Mouse (Mus musculus) forebrain, embryonic 14.5 days (tissue): ENCODE measurements at regions not wholly inside any gene's neighbourhood (a gene's known extent, or its start where the extent isn't known, plus 50 kb on each side); places are given as distances from the start of the nearest gene placed in this dataset.
A peak's percentile ranks its signal among the peaks of the same experiment; 100 is the strongest.

ENCODE experiments used
- ATAC-seq: fragments of 200-750 bp; cut with Nextera tagmentation; 2 replicates; pipeline ENCODE4 v1.8.0; 2017; ENCODE audit warnings: mild to moderate bottlenecking, moderate library complexity
- DNase-seq: peaks from one replicate; pipeline ENCODE4 v3.0.0-alpha.2; 2015; ENCODE audit warnings: low spot score
- H3K27ac ChIP-seq: fragments of 300-500 bp; sonication (generic); 2 replicates; pipeline ENCODE4 v1.5.1; 2014; ENCODE audit warnings: low read depth, mild to moderate bottlenecking, control low read depth, low read length, moderate library complexity
- H3K27me3 ChIP-seq: fragments of 300-500 bp; sonication (generic); replicated peaks from 2 replicates; pipeline ENCODE4 v1.6.1; 2014; ENCODE audit warnings: low read length, control low read depth, mixed read lengths; ENCODE audit not compliant: control insufficient read depth, insufficient read depth
- H3K36me3 ChIP-seq: fragments of 300-500 bp; sonication (generic); 2 replicates; pipeline ENCODE4 v1.6.1; 2014; ENCODE audit warnings: low read length, control low read depth; ENCODE audit not compliant: control insufficient read depth, insufficient read depth
- H3K4me1 ChIP-seq: fragments of 300-500 bp; sonication (generic); 2 replicates; pipeline ENCODE4 v1.6.1; 2014; ENCODE audit warnings: antibody characterized with exemption, low read length, control low read depth; ENCODE audit not compliant: control insufficient read depth, insufficient read depth
- H3K4me2 ChIP-seq: fragments of 300-500 bp; sonication (generic); 2 replicates; pipeline ENCODE4 v1.6.1; 2014; ENCODE audit warnings: mild to moderate bottlenecking, control low read depth, low read length
- H3K4me3 ChIP-seq: fragments of 300-500 bp; sonication (generic); 2 replicates; pipeline ENCODE4 v1.5.1; 2014; ENCODE audit warnings: low read depth, low read length, control low read depth
- H3K9ac ChIP-seq: fragments of 300-500 bp; sonication (generic); 2 replicates; pipeline ENCODE4 v1.6.1; 2014; ENCODE audit warnings: mild to moderate bottlenecking, low read length, control low read depth, moderate library complexity
- H3K9me3 ChIP-seq: fragments of 300-500 bp; sonication (generic); replicated peaks from 2 replicates; pipeline ENCODE4 v1.6.1; 2016; ENCODE audit warnings: low read length, control low read depth, mixed read lengths; ENCODE audit not compliant: control insufficient read depth
- WGBS: fragments of 180-500 bp; shearing (Covaris S2); extraction: QIAGEN DNeasy Blood & Tissue Kit; methylation state at CpG from one replicate; pipeline ENCODE4 v1.1.7; 2014; 5-methylcytosine and 5-hydroxymethylcytosine counted together

DNA sequence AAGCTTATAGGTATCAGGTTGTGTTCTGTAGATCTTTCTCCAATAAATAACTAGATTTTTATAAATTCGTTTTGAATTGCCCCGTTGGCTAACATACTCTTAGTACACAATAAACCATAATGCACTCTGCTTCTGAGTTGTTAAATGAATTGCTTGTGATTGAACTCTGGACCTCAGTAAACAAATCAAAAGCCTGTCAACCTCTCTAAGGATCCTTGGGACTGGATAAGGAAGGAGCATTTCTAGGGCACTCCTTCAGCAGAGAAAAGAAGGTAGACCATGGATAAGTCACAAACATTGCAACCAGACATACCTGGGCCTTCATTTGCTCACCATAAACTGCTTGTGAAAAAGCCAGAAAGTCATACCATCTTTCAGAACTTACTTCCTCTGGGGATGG, 191.4 kb downstream of the S1pr1 start:
- H3K27ac ChIP-seq, result no peak overlapping the region
- no peak for ATAC-seq
- 91% methylated on average over 2 of the region's 2 CpGs for WGBS

DNA sequence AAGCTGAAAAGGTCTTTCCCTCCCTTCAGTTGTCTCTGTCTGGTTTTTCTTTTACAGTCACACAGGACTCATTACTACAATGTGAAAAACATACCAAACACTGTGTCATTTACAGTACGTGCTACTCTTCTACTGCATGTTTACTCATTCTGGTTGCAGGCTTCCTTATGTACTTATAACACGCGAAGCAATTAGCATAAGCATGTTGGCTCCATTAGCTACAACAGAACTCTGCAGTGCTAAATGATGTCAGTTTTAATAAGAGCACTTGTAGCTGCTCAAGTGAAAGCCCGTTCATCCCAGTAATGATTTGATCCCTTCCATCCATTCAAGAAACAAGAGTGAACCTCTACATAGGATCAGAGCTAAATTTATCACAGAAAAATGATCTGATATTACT, 199.2 kb downstream of the S1pr1 start:
- ATAC-seq (no peak), DNase-seq (peak; percentile 49)
- 63% methylated on average over 4 of the region's 4 CpGs for WGBS
- Histone ChIP-seq H3K27me3 (no peaks in the 10 kb centered on the region), H3K27ac (no peak overlapping the region), H3K4me1 (no peaks in the 10 kb centered on the region), H3K9me3 (no peaks in the 10 kb centered on the region), H3K4me2 (no peak overlapping the region), H3K9ac (no peak overlapping the region), H3K4me3 (no peak overlapping the region), H3K36me3 (no peaks in the 10 kb centered on the region)

More for the DNA sequence above, 191.4 kb downstream of the S1pr1 start:
- Histone ChIP-seq H3K27me3 (no peaks in the 10 kb centered on the region), H3K4me1 (no peaks in the 10 kb centered on the region), H3K9me3 (no peaks in the 10 kb centered on the region), H3K36me3 (no peaks in the 10 kb centered on the region), H3K4me2 (no peak overlapping the region), H3K9ac (no peak overlapping the region), H3K4me3 (no peak overlapping the region)
- no peak for DNase-seq

DNA sequence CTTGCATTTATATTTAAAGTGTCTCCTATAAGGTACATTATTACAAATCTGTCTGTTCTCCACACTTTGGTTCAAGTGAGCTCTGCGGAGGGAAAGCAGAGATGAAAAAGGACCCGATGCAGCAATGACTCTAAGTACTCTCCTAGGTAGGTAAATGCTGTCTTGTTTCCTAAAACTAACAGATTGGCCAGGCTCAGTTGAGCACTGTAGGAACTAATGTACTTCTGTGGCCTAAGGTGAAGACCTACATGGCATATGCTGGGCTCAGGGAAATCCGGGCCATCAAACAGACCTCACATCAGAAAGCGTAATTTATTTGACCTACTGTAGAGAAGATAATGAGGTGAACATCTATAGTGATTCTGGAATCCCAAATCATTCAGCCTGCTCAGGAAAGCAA, 205.2 kb downstream of the S1pr1 start:
- ATAC-seq, result no peak
- H3K4me1 ChIP-seq, result no peaks in the 10 kb centered on the region
- no peaks in the 10 kb centered on the region for H3K27me3 ChIP-seq
- H3K27ac ChIP-seq, result no peak overlapping the region
- no peak overlapping the region for H3K4me3 ChIP-seq
- no peaks in the 10 kb centered on the region for H3K9me3 ChIP-seq
- no peak overlapping the region for H3K9ac ChIP-seq
- DNase-seq, result no peak
- no peak overlapping the region for H3K4me2 ChIP-seq
- WGBS, result 89% methylated on average over 4 of the region's 4 CpGs
- no peaks in the 10 kb centered on the region for H3K36me3 ChIP-seq

DNA sequence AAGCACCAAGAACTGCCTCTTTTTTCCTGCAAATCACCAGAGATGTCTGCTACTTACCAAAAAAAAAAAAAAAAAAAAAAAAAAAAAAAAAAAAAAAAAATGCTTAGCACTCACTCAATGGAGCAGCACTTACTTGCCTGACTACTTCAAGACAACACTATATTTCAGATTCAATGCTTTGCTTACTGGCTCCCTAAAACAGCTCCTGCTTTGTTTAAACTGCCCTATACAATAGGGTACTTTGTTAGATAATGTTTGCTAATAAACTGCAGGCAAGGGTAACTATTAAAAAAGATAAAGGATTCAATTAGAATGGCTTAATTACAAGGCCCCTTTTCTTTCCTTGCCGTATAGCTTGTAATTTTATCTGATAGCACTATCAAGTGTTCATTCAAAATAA, 217.5 kb downstream of the S1pr1 start:
- no peak overlapping the region for H3K4me3 ChIP-seq
- H3K4me1 ChIP-seq, result no peaks in the 10 kb centered on the region
- no peak overlapping the region for H3K4me2 ChIP-seq
- H3K36me3 ChIP-seq, result no peaks in the 10 kb centered on the region
- no peaks in the 10 kb centered on the region for H3K9me3 ChIP-seq
- H3K27ac ChIP-seq, result no peak overlapping the region
- no peak overlapping the region for H3K9ac ChIP-seq
- 7% methylated on average over 1 of the region's 1 CpGs for WGBS
- H3K27me3 ChIP-seq, result no peaks in the 10 kb centered on the region
- DNase-seq (peak; percentile 27), ATAC-seq (peak; percentile 50; the same call in 1 of the 2 replicates)

DNA sequence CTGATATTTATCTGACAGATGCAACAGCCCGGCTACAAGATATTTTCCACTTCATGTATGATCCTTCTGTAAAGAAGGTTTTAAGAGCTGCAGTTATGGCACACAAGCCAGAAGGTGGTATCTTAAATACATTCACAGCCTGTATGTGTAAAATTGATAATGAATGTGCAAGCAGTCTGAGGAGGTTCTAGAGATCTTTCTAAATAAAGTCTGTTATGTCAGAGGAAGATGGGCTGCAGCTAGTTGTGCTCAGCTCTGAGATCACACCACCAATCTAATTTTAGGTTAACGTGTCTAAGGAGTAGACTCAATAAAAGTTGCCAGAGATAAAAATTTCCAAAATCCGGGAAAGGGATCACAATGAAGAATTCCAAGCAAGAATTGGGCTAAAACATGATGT, 218.8 kb downstream of the S1pr1 start:
- no peaks in the 10 kb centered on the region for H3K36me3 ChIP-seq
- ATAC-seq (peak; percentile 32; the same call in 1 of the 2 replicates), DNase-seq (peak; percentile 33)
- no peaks in the 10 kb centered on the region for H3K4me1 ChIP-seq
- no peaks in the 10 kb centered on the region for H3K27me3 ChIP-seq
- H3K9me3 ChIP-seq, result no peaks in the 10 kb centered on the region
- no peak overlapping the region for H3K27ac ChIP-seq
- no peak overlapping the region for H3K9ac ChIP-seq
- no peak overlapping the region for H3K4me2 ChIP-seq
- H3K4me3 ChIP-seq, result no peak overlapping the region
- WGBS, result 79% methylated on average over 3 of the region's 3 CpGs

DNA sequence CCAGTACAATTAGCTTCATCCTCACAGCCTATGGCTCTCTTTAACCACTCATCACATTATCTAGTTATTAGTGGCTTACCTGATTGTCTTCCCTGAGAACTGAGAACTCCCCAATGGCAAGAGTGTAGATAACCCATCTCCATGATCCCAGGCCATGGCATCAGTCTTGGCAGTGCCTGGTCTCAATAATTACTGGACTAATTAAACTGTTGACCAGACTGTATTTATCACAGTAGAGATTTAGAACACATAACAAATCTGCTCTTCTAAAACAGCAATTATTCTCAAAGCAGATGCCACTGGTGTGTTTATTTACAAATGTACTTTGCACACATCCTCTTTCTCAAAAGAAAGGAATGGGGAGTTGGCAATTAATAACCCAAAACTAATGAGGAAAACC, 219.2 kb downstream of the S1pr1 start:
- Histone ChIP-seq H3K4me3 (no peak overlapping the region), H3K27ac (no peak overlapping the region), H3K9ac (no peak overlapping the region), H3K4me1 (no peaks in the 10 kb centered on the region), H3K9me3 (no peaks in the 10 kb centered on the region), H3K4me2 (no peak overlapping the region), H3K27me3 (no peaks in the 10 kb centered on the region), H3K36me3 (no peaks in the 10 kb centered on the region)
- DNase-seq (no peak), ATAC-seq (peak; percentile 60; the same call in 1 of the 2 replicates)

DNA sequence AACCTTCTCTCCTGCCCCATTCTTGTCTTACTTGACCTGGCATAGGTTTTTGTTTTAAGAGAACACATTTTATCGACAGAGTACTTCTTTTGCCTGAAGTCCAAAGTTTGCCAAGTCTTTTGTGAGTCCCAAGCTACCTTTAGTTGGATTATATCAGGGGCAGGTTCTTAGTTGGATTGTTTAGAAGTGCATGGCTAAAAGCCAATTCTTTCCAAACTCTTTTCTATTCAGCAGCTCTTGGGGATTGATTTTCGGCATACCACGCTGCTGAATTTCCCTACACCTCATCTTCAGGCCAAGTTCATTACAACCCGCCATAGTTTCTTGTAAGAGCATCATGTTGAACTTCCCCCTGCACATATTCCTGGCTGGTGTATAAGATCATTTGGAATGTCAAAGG, 245.9 kb downstream of the S1pr1 start:
- no peak overlapping the region for H3K9ac ChIP-seq
- no peak overlapping the region for H3K4me2 ChIP-seq
- no peaks in the 10 kb centered on the region for H3K9me3 ChIP-seq
- no peaks in the 10 kb centered on the region for H3K36me3 ChIP-seq
- no peak overlapping the region for H3K27ac ChIP-seq
- DNase-seq, result no peak
- WGBS, result 61% methylated on average over 4 of the region's 4 CpGs
- no peak for ATAC-seq
- no peaks in the 10 kb centered on the region for H3K4me1 ChIP-seq
- H3K27me3 ChIP-seq, result no peaks in the 10 kb centered on the region
- H3K4me3 ChIP-seq, result no peak overlapping the region

DNA sequence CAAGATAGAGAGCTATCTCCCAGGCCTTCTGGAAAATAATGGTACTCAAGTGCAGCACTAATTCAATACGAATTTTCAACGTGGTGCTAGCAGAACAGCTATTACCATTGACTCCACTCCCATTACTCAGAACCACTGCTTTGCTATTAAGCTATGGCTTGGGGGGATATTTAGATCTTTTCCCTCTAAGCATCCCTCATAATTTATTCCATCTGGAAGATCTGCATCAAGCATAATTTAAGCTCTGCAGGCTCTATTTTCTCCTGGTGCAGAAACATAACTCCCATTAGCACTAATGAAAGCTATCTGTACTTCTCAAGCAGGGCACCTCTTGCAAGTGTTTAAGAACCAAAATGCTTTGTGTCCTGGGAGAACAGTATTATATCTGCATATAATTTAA, 247.0 kb downstream of the S1pr1 start:
- Histone ChIP-seq H3K27ac (no peak overlapping the region), H3K4me1 (no peaks in the 10 kb centered on the region), H3K4me2 (no peak overlapping the region), H3K4me3 (no peak overlapping the region), H3K9me3 (no peaks in the 10 kb centered on the region), H3K27me3 (no peaks in the 10 kb centered on the region), H3K36me3 (no peaks in the 10 kb centered on the region), H3K9ac (no peak overlapping the region)
- 73% methylated on average over 2 of the region's 2 CpGs for WGBS
- DNase-seq, result no peak
- ATAC-seq, result no peak

DNA sequence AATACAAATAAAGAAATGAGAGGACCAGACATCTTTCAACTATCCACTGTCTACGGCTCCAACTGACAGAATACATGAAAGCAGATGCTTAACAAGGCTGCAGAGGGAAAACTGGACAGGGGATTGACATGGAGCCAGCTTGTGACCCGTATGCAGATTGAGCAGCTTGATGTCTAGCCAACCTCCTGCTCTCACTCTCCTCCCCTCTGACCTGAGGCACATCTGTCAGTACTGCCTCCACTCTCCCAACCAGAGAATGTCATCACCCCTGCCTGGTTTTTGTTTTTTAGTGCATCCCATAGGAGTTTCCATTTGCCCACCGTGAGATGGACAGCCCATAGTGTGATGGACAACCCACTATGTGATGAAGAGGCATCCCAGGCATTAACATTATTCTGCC, 252.2 kb downstream of the S1pr1 start:
- H3K27ac ChIP-seq, result no peak overlapping the region
- H3K4me1 ChIP-seq, result no peaks in the 10 kb centered on the region
- no peak overlapping the region for H3K4me2 ChIP-seq
- H3K9me3 ChIP-seq, result no peaks in the 10 kb centered on the region
- DNase-seq, result no peak
- no peaks in the 10 kb centered on the region for H3K27me3 ChIP-seq
- no peak overlapping the region for H3K4me3 ChIP-seq
- H3K9ac ChIP-seq, result no peak overlapping the region
- 77% methylated on average over 3 of the region's 3 CpGs for WGBS
- H3K36me3 ChIP-seq, result no peaks in the 10 kb centered on the region
- ATAC-seq, result no peak
